Mouse (Mus musculus) heart, embryonic 10.5 days (tissue): ENCODE results near the gene Rilp. TPM values are rescaled to one million over a fixed set of nuclear protein-coding genes. Genes with fewer than 3 reads are reported as not detected.
A peak's percentile ranks its signal among the peaks of the same experiment; 100 is the strongest.

Source experiments
- DNase-seq: peaks from one replicate; pipeline ENCODE4 v3.0.0-alpha.2; 2017; ENCODE audit warnings: low spot score
- H3K27ac ChIP-seq: fragments of 300-500 bp; sonication (generic); 2 replicates; pipeline ENCODE4 v1.5.1; 2016; ENCODE audit warnings: mild to moderate bottlenecking
- H3K27me3 ChIP-seq: fragments of 300-500 bp; sonication (generic); 2 replicates; pipeline ENCODE4 v1.6.1; 2016; ENCODE audit warnings: mild to moderate bottlenecking; ENCODE audit not compliant: poor library complexity, insufficient read depth, severe bottlenecking
- H3K36me3 ChIP-seq: fragments of 300-500 bp; sonication (generic); 2 replicates; pipeline ENCODE4 v1.6.1; 2016; ENCODE audit warnings: mild to moderate bottlenecking, moderate library complexity
- H3K4me1 ChIP-seq: fragments of 300-500 bp; sonication (generic); 2 replicates; pipeline ENCODE4 v1.6.1; 2016; ENCODE audit warnings: mild to moderate bottlenecking
- H3K4me3 ChIP-seq: fragments of 300-500 bp; sonication (generic); 2 replicates; pipeline ENCODE4 v1.5.1; 2016; ENCODE audit warnings: mild to moderate bottlenecking, moderate library complexity
- H3K9me3 ChIP-seq: fragments of 300-500 bp; sonication (generic); 2 replicates; pipeline ENCODE4 v1.6.1; 2016; ENCODE audit warnings: mild to moderate bottlenecking, moderate library complexity
- WGBS: fragments of 180-500 bp; shearing (Covaris S2); methylation state at CpG from one replicate; pipeline ENCODE4 v1.1.7; 2016; 5-methylcytosine and 5-hydroxymethylcytosine counted together
- polyA plus RNA-seq: library from polyadenylated mRNA; unstranded; fragments of >200 nt; fragmentation: Nextera tagmentation; extraction: Ambion mirVana; gene quantifications from 2 replicates; pipeline ENCODE4 v1.2.1, GENCODE M21; 2016

Gene Rilp
- polyA plus RNA-seq, 1 experiment from 2014 or later, result 0.78 TPM

- Histone ChIP-seq H3K36me3 (peaks cover 14% of the 10 kb centered on the region; the same call in 1 of the 2 replicates), H3K4me3 (peak overlapping the region; percentile 84), H3K4me1 (peaks cover 27% of the 10 kb centered on the region), H3K27ac (peak overlapping the region; percentile 95), H3K9me3 (no peaks in the 10 kb centered on the region), H3K27me3 (0 out of 2 replicates have a peak, but pooled peaks cover 3% of the 10 kb centered on the region)
- WGBS, result 0% methylated on average over 10 of the region's 10 CpGs
- DNase-seq, result peak; percentile 96
These were observed 20.4 kb downstream of the Rilp start for GRCm38 (mm10) chr11:75530325-75530724.

- H3K36me3 ChIP-seq, result peaks cover 8% of the 10 kb centered on the region; the same call in 1 of the 2 replicates
- DNase-seq, result peak; percentile 83
- peak overlapping the region; percentile 84 for H3K4me3 ChIP-seq
- peaks cover 32% of the 10 kb centered on the region for H3K4me1 ChIP-seq
- H3K27ac ChIP-seq, result peak overlapping the region; percentile 95
- under 1% methylated on average over 31 of the region's 31 CpGs for WGBS
- H3K27me3 ChIP-seq, result 0 out of 2 replicates have a peak, but pooled peaks cover 3% of the 10 kb centered on the region
- no peaks in the 10 kb centered on the region for H3K9me3 ChIP-seq
These were observed 21.0 kb downstream of the Rilp start for GRCm38 (mm10) chr11:75530845-75531373.

- WGBS, result under 1% methylated on average over 62 of the region's 62 CpGs
- peak; percentile 97 for DNase-seq
- Histone ChIP-seq H3K27me3 (0 out of 2 replicates have a peak, but pooled peaks cover 3% of the 10 kb centered on the region), H3K27ac (peak within 1 kb of the TSS; percentile 95), H3K9me3 (no peaks in the 10 kb centered on the region), H3K4me3 (peak within 1 kb of the TSS; percentile 84), H3K36me3 (peaks cover 4% of the 10 kb centered on the region; the same call in 1 of the 2 replicates), H3K4me1 (peaks cover 32% of the 10 kb centered on the region)
These were observed 21.8 kb downstream of the Rilp start, which contains the start of gene Slc43a2 for GRCm38 (mm10) chr11:75531469-75532242. Slc43a2 (plus strand) TSS chr11:75531694.

- WGBS, result 13% methylated on average over 38 of the region's 38 CpGs
- Histone ChIP-seq H3K27me3 (0 out of 2 replicates have a peak, but pooled peaks cover 3% of the 10 kb centered on the region), H3K4me1 (peaks cover 41% of the 10 kb centered on the region), H3K9me3 (no peaks in the 10 kb centered on the region), H3K36me3 (no peaks in the 10 kb centered on the region), H3K4me3 (peak overlapping the region; percentile 84), H3K27ac (peak overlapping the region; percentile 95)
- peak; percentile 74 for DNase-seq
These were observed 22.7 kb downstream of the Rilp start for GRCm38 (mm10) chr11:75532340-75533277.

GRCm38 (mm10) chr11:75533314-75534015 is 23.6 kb downstream of the Rilp start:
- H3K4me3 ChIP-seq, result peak overlapping the region; percentile 29; the same call in 1 of the 2 replicates
- no peak for DNase-seq
- peaks cover 7% of the 10 kb centered on the region; the same call in 1 of the 2 replicates for H3K27me3 ChIP-seq
- no peaks in the 10 kb centered on the region for H3K36me3 ChIP-seq
- WGBS, result 78% methylated on average over 6 of the region's 6 CpGs
- H3K4me1 ChIP-seq, result peaks cover 50% of the 10 kb centered on the region
- no peaks in the 10 kb centered on the region for H3K9me3 ChIP-seq
- H3K27ac ChIP-seq, result no peak overlapping the region; the same call in 1 of the 2 replicates

GRCm38 (mm10) chr11:75534286-75535033 is 24.6 kb downstream of the Rilp start:
- Histone ChIP-seq H3K36me3 (no peaks in the 10 kb centered on the region), H3K4me1 (peaks cover 56% of the 10 kb centered on the region), H3K27ac (peak overlapping the region; percentile 49; the same call in 1 of the 2 replicates), H3K9me3 (no peaks in the 10 kb centered on the region), H3K4me3 (no peak overlapping the region), H3K27me3 (peaks cover 9% of the 10 kb centered on the region; the same call in 1 of the 2 replicates)
- DNase-seq, result no peak
- WGBS, result 34% methylated on average over 4 of the region's 4 CpGs

- peak; percentile 79 for DNase-seq
- H3K4me1 ChIP-seq, result peaks cover 58% of the 10 kb centered on the region
These were observed 25.4 kb downstream of the Rilp start for GRCm38 (mm10) chr11:75535106-75535795.

GRCm38 (mm10) chr11:75536255-75537024 is 26.5 kb downstream of the Rilp start:
- H3K27me3 ChIP-seq, result peaks cover 9% of the 10 kb centered on the region; the same call in 1 of the 2 replicates
- H3K9me3 ChIP-seq, result no peaks in the 10 kb centered on the region
- no peak overlapping the region for H3K4me3 ChIP-seq
- no peak for DNase-seq
- no peak overlapping the region for H3K27ac ChIP-seq
- 87% methylated on average over 12 of the region's 12 CpGs for WGBS
- H3K36me3 ChIP-seq, result no peaks in the 10 kb centered on the region
- peaks cover 63% of the 10 kb centered on the region for H3K4me1 ChIP-seq

More at GRCm38 (mm10) chr11:75535106-75535795, 25.4 kb downstream of the Rilp start:
- peaks cover 9% of the 10 kb centered on the region; the same call in 1 of the 2 replicates for H3K27me3 ChIP-seq
- no peaks in the 10 kb centered on the region for H3K36me3 ChIP-seq
- H3K4me3 ChIP-seq, result no peak overlapping the region
- WGBS, result 29% methylated on average over 13 of the region's 13 CpGs
- no peaks in the 10 kb centered on the region for H3K9me3 ChIP-seq
- H3K27ac ChIP-seq, result peak overlapping the region; percentile 12; the same call in 1 of the 2 replicates

GRCm38 (mm10) chr11:75537025-75537414 is 27.1 kb downstream of the Rilp start:
- Histone ChIP-seq H3K27ac (peak overlapping the region; percentile 83; the same call in 1 of the 2 replicates), H3K9me3 (no peaks in the 10 kb centered on the region), H3K36me3 (no peaks in the 10 kb centered on the region), H3K4me3 (no peak overlapping the region), H3K27me3 (peaks cover 9% of the 10 kb centered on the region; the same call in 1 of the 2 replicates), H3K4me1 (peaks cover 59% of the 10 kb centered on the region)
- 79% methylated on average over 8 of the region's 8 CpGs for WGBS
- DNase-seq, result no peak

GRCm38 (mm10) chr11:75537491-75538183 is 27.7 kb downstream of the Rilp start:
- H3K4me1 ChIP-seq, result peaks cover 59% of the 10 kb centered on the region
- no peak overlapping the region for H3K4me3 ChIP-seq
- WGBS, result 45% methylated on average over 11 of the region's 11 CpGs
- peak overlapping the region; percentile 83 for H3K27ac ChIP-seq
- H3K27me3 ChIP-seq, result peaks cover 9% of the 10 kb centered on the region; the same call in 1 of the 2 replicates
- no peaks in the 10 kb centered on the region for H3K9me3 ChIP-seq
- no peak for DNase-seq
- no peaks in the 10 kb centered on the region for H3K36me3 ChIP-seq
